Mouse (Mus musculus) ES-E14 (cell line): Measurements from ENCODE around the gene BC003965.

ENCODE experiments used
- HCFC1 ChIP-seq: IDR thresholded peaks from 2 replicates; pipeline ENCODE4 v1.6.1; 2012; ENCODE audit warnings: low read length, inconsistent platforms, borderline replicate concordance; ENCODE audit not compliant: insufficient read depth
- MAFK ChIP-seq: IDR thresholded peaks from 2 replicates; pipeline ENCODE4 v1.6.1; 2014; ENCODE audit warnings: mild to moderate bottlenecking, low read depth, low read length, inconsistent platforms; ENCODE audit not compliant: insufficient read depth
- ZC3H11A ChIP-seq: IDR thresholded peaks from 2 replicates; pipeline ENCODE4 v1.6.1; 2012; ENCODE audit warnings: low read depth, mild to moderate bottlenecking, inconsistent platforms, low read length, borderline replicate concordance
- ZNF384 ChIP-seq: IDR thresholded peaks from 2 replicates; pipeline ENCODE4 v1.6.1; 2012; ENCODE audit warnings: low read depth, low read length, inconsistent platforms

DNA sequence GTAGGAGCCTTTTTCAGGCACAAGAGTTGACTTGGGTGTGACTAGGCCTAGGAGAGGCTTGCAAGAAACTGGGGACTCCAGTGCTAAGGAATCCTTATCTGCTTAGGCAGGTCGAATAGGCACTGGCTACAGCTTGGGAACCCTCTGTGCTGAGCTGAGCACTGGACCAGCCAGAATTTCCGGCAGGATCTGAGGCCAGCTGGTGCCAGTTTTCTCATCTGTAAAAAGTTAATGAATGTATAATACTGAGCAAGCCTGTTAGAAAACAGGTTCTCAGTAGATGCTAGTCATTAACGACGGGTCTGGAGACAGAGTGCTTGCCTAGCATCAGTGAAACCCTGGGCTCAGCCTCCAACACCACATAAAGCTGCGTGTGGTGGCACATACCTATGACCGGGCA is 48.7 kb upstream of the BC003965 start:
- TF ChIP-seq MAFK (no peak), ZNF384 (no peak), HCFC1 (no peak), ZC3H11A (no peak)
